Mouse (Mus musculus): ENCODE results near the gene Gm13871. TPM values are rescaled to one million over a fixed set of nuclear protein-coding genes. Genes with fewer than 3 reads are reported as not detected.
"Not testable (repeated sequence)": the region's sequence is repeated elsewhere in the genome, so short reads cannot be mapped to it uniquely, and the experiment has no call there.

Gene Gm13871
- not detected in 2 replicates for total RNA-seq (2014; rRNA removed)
- not detected in 2 replicates for polyA plus RNA-seq (2015; fragmentation: Nextera tagmentation; extraction: Ambion mirVana)

DNA sequence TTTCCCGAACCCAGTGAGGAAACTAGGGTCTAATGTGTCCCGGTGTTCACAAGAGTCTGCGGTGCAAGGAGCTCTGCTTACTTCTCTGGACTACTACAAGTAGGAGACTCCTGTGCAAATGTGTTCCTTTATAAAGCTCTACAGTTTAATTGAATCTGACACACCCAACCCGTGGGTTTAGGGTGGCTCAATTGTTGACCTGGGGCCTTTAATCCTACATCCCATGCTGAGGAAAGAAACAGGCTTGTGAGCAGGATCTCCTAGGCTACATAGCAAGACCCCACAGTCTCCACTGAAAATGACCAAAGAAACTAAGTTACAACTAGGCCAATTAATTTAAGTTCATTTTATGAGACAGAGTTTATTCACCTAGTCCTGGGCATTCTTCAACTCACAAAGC lies at the start of gene Gm13871:
TSS of gene Gm13871 (minus strand) at position 101 of the 400 bp plus-strand sequence.
- not testable (repeated sequence) for H3K36me3 ChIP-seq (ENCODE audit: insufficient read depth, low read length)
- WGBS = no CpG with 5 or more reads among the region's 4 CpGs

GRCm38 (mm10) chr4:73950375-73950896 lies 44.7 kb upstream of the Gm13871 start, which contains the start of gene 2310002L09Rik:
2310002L09Rik (minus strand) TSS chr4:73950846.
- no peak for DNase-seq (ENCODE audit: low spot score)
- Histone ChIP-seq H3K27me3 (ENCODE audit: insufficient read depth, low read length) (no peaks in the 10 kb centered on the region), H3K9ac (replicated peaks; ENCODE audit: low read length) (no peak within 1 kb of the TSS), H3K4me3 (ENCODE audit: low read length) (no peak within 1 kb of the TSS), H3K36me3 (ENCODE audit: insufficient read depth, low read length) (no peaks in the 10 kb centered on the region), H3K4me1 (ENCODE audit: insufficient read depth, low read length) (no peaks in the 10 kb centered on the region), H3K27ac (no peak within 1 kb of the TSS), H3K9me3 (ENCODE audit: low read length) (no peaks in the 10 kb centered on the region), H3K4me2 (ENCODE audit: low read depth, low read length) (no peak within 1 kb of the TSS)
- no peak for ATAC-seq
- no peak for TF ChIP-seq CTCF (IDR thresholded peaks at IDR 0.05; ENCODE audit: low read depth)
- WGBS = 81% methylated on average over 8 of the region's 8 CpGs

More for the DNA sequence above, at the start of gene Gm13871:
- H3K9me3 ChIP-seq (ENCODE audit: low read length); H3K9ac ChIP-seq (replicated peaks; ENCODE audit: low read length); H3K4me3 ChIP-seq (ENCODE audit: low read length); H3K4me1 ChIP-seq (ENCODE audit: insufficient read depth, low read length); DNase-seq (ENCODE audit: low spot score); ATAC-seq; H3K4me2 ChIP-seq (ENCODE audit: low read depth, low read length); H3K27me3 ChIP-seq (ENCODE audit: insufficient read depth, low read length); H3K27ac ChIP-seq: not testable (repeated sequence)

DNA sequence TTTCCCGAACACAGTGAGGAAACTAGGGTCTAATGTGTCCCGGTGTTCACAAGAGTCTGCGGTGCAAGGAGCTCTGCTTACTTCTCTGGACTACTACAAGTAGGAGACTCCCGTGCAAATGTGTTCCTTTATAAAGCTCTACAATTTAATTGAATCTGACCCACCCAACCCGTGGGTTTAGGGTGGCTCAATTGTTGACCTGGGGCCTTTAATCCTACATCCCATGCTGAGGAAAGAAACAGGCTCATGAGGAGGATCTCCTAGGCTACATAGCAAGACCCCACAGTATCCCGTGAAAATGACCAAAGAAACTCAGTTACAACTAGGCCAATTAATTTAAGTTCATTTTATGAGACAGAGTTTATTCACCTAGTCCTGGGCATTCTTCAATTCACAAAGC lies 14.9 kb upstream of the Gm13871 start, which contains the start of gene Gm11756:
TSS of gene Gm11756 (minus strand) at position 101 of the 400 bp plus-strand sequence.
- 88% methylated on average over 6 of the region's 6 CpGs for WGBS
- not testable (repeated sequence) for H3K9me3 ChIP-seq (ENCODE audit: low read length); H3K4me1 ChIP-seq (ENCODE audit: insufficient read depth, low read length); H3K4me2 ChIP-seq (ENCODE audit: low read depth, low read length); H3K9ac ChIP-seq (replicated peaks; ENCODE audit: low read length); H3K4me3 ChIP-seq (ENCODE audit: low read length); H3K27me3 ChIP-seq (ENCODE audit: insufficient read depth, low read length); H3K36me3 ChIP-seq (ENCODE audit: insufficient read depth, low read length); H3K27ac ChIP-seq; DNase-seq (ENCODE audit: low spot score); ATAC-seq

GRCm38 (mm10) chr4:73891012-73891411 lies 14.7 kb downstream of the Gm13871 start, which contains the start of gene Gm11757:
Gm11757 (minus strand) TSS chr4:73891112.
- H3K4me3 ChIP-seq (ENCODE audit: low read length); H3K27ac ChIP-seq; H3K9me3 ChIP-seq (ENCODE audit: low read length); H3K9ac ChIP-seq (replicated peaks; ENCODE audit: low read length); H3K36me3 ChIP-seq (ENCODE audit: insufficient read depth, low read length); DNase-seq (ENCODE audit: low spot score); ATAC-seq; H3K4me2 ChIP-seq (ENCODE audit: low read depth, low read length); H3K27me3 ChIP-seq (ENCODE audit: insufficient read depth, low read length); H3K4me1 ChIP-seq (ENCODE audit: insufficient read depth, low read length): not testable (repeated sequence)
- WGBS = no CpG with 5 or more reads among the region's 4 CpGs

GRCm38 (mm10) chr4:73876166-73876565 lies 29.6 kb downstream of the Gm13871 start, which contains the start of gene Gm11758:
Gm11758 (minus strand) TSS chr4:73876266.
- WGBS = no CpG with 5 or more reads among the region's 4 CpGs
- ATAC-seq = not testable (repeated sequence)

More at GRCm38 (mm10) chr4:73876166-73876565, 29.6 kb downstream of the Gm13871 start, which contains the start of gene Gm11758:
- not testable (repeated sequence) for DNase-seq (ENCODE audit: low spot score); H3K27me3 ChIP-seq (ENCODE audit: insufficient read depth, low read length); H3K4me2 ChIP-seq (ENCODE audit: low read depth, low read length); H3K9ac ChIP-seq (replicated peaks; ENCODE audit: low read length); H3K4me3 ChIP-seq (ENCODE audit: low read length); H3K36me3 ChIP-seq (ENCODE audit: insufficient read depth, low read length); H3K9me3 ChIP-seq (ENCODE audit: low read length); H3K27ac ChIP-seq; H3K4me1 ChIP-seq (ENCODE audit: insufficient read depth, low read length)

Other genes starting within 250 kb of the Gm13871 start
- gene Gm11239, start 237.6 kb downstream of the Gm13871 start, total RNA-seq (2014; rRNA removed) = not detected in 2 replicates
- not detected in 2 replicates for gene Gm11239, start 237.6 kb downstream of the Gm13871 start, polyA plus RNA-seq (2015; fragmentation: Nextera tagmentation; extraction: Ambion mirVana)
- gene Gm428, start 222.4 kb downstream of the Gm13871 start, total RNA-seq (2014; rRNA removed) = not detected in 2 replicates
- not detected in 2 replicates for gene Gm428, start 222.4 kb downstream of the Gm13871 start, polyA plus RNA-seq (2015; fragmentation: Nextera tagmentation; extraction: Ambion mirVana)
- gene Rasef, start 115.0 kb downstream of the Gm13871 start, total RNA-seq (2014; rRNA removed) = 0.47 and 1.3 TPM in 2 replicates
- 0.19 and 0.40 TPM in 2 replicates for gene Rasef, start 115.0 kb downstream of the Gm13871 start, polyA plus RNA-seq (2015; fragmentation: Nextera tagmentation; extraction: Ambion mirVana)
- gene Gm11758, start 29.7 kb downstream of the Gm13871 start, total RNA-seq (2014; rRNA removed) = not detected in 2 replicates
- gene Gm11758, start 29.7 kb downstream of the Gm13871 start, polyA plus RNA-seq (2015; fragmentation: Nextera tagmentation; extraction: Ambion mirVana) = not detected in 2 replicates
- not detected in 2 replicates for gene Gm11757, start 14.8 kb downstream of the Gm13871 start, total RNA-seq (2014; rRNA removed)
- not detected in 2 replicates for gene Gm11757, start 14.8 kb downstream of the Gm13871 start, polyA plus RNA-seq (2015; fragmentation: Nextera tagmentation; extraction: Ambion mirVana)
- gene Gm11756, start 14.8 kb upstream of the Gm13871 start, total RNA-seq (2014; rRNA removed) = not detected in 2 replicates
- not detected in 2 replicates for gene Gm11756, start 14.8 kb upstream of the Gm13871 start, polyA plus RNA-seq (2015; fragmentation: Nextera tagmentation; extraction: Ambion mirVana)
- not detected in 2 replicates for gene 2310002L09Rik, start 44.9 kb upstream of the Gm13871 start, total RNA-seq (2014; rRNA removed)
- not detected in 2 replicates for gene 2310002L09Rik, start 44.9 kb upstream of the Gm13871 start, polyA plus RNA-seq (2015; fragmentation: Nextera tagmentation; extraction: Ambion mirVana)
- gene Frmd3, start 107.5 kb upstream of the Gm13871 start, total RNA-seq (2014; rRNA removed) = 14.4 and 17.9 TPM in 2 replicates
- gene Frmd3, start 107.5 kb upstream of the Gm13871 start, polyA plus RNA-seq (2015; fragmentation: Nextera tagmentation; extraction: Ambion mirVana) = 19.7 and 20.0 TPM in 2 replicates